Mouse (Mus musculus) small intestine, adult 2 months (tissue): ENCODE results near the gene March5. TPM values are rescaled to one million over a fixed set of nuclear protein-coding genes. Genes with fewer than 3 reads are reported as not detected.

Source experiments
- H3K27ac ChIP-seq: fragments of 200-500 bp; 2 replicates; pipeline ENCODE4 v1.5.1; 2012; ENCODE audit warnings: low read depth, low read length, control low read depth, inconsistent platforms; ENCODE audit not compliant: insufficient read depth
- H3K27me3 ChIP-seq: fragments of 200-500 bp; 2 replicates; pipeline ENCODE4 v1.6.1; 2012; ENCODE audit warnings: mild to moderate bottlenecking, moderate library complexity, low read length, inconsistent platforms; ENCODE audit not compliant: control insufficient read depth, insufficient read depth
- H3K36me3 ChIP-seq: fragments of 200-500 bp; 2 replicates; pipeline ENCODE4 v1.6.1; 2012; ENCODE audit warnings: mild to moderate bottlenecking, low read length, control low read depth, inconsistent platforms; ENCODE audit not compliant: control insufficient read depth, insufficient read depth
- H3K4me1 ChIP-seq: fragments of 200-500 bp; 2 replicates; pipeline ENCODE4 v1.6.1; 2012; ENCODE audit warnings: low read length, inconsistent platforms, mixed read lengths; ENCODE audit not compliant: control insufficient read depth, insufficient read depth, insufficient read length
- H3K4me3 ChIP-seq: fragments of 200-500 bp; 2 replicates; pipeline ENCODE4 v1.5.1; 2012; ENCODE audit warnings: low read depth, mild to moderate bottlenecking, control low read depth, inconsistent platforms, low read length, moderate library complexity
- CTCF ChIP-seq: fragments of 200-500 bp; IDR thresholded peaks from 2 replicates; pipeline ENCODE4 v1.5.1; 2012; ENCODE audit warnings: low read depth, mild to moderate bottlenecking, control low read depth, inconsistent platforms, low read length, moderate library complexity, mixed read lengths; ENCODE audit not compliant: insufficient replicate concordance, insufficient read length; ENCODE audit errors: extremely low read depth
- POLR2A ChIP-seq: fragments of 200-500 bp; IDR thresholded peaks from 2 replicates; pipeline ENCODE4 v1.6.1; 2012; ENCODE audit warnings: low read depth, mild to moderate bottlenecking, control low read depth, inconsistent platforms, low read length, moderate library complexity
- WGBS: fragments of 180-500 bp; shearing (Covaris S2); methylation state at CpG from one replicate; pipeline ENCODE4 v1.1.7; 2018; 5-methylcytosine and 5-hydroxymethylcytosine counted together
- polyA plus RNA-seq: library from polyadenylated mRNA; depleted of rRNA; stranded (reverse); fragments of >200 nt; gene quantifications from 2 replicates; pipeline ENCODE4 v1.2.3, GENCODE M21; 2012; rRNA removed

Gene March5
- 15.6 and 25.4 TPM in 2 replicates for polyA plus RNA-seq

- TF ChIP-seq POLR2A (peak; percentile 64), CTCF (no peak)
- Histone ChIP-seq H3K4me1 (peaks cover 6% of the 10 kb centered on the region; the same call in 1 of the 2 replicates), H3K27ac (peak within 1 kb of the TSS; percentile 95), H3K27me3 (no peaks in the 10 kb centered on the region), H3K36me3 (peaks cover 13% of the 10 kb centered on the region), H3K4me3 (peak within 1 kb of the TSS; percentile 68)
- under 1% methylated on average over 93 of the region's 94 CpGs for WGBS
Observed at GRCm38 (mm10) chr19:37207303-37208175, at the start of gene March5. TSS of gene March5 (plus strand) at chr19:37207543.

DNA sequence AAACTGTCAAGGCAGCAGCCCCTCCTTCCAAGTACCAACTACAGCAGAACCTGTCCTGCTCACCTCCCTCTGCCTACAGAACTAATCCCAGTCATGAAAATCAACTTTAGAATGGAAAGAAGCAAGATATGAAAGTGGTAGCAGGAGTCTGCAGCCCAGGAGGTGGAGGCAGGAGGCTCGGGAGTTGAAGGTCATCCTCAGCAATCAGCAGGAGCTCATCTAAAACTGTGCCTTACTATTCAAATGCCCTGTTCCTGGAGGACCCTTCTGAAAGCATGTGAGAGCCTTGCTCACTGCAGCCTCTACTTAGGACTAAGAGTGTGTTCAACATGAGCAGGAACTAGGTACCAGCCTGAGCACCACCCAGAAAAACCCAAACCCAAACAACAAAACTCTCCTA, 35.2 kb upstream of the March5 start:
- Histone ChIP-seq H3K4me1 (peaks cover 6% of the 10 kb centered on the region; the same call in 1 of the 2 replicates), H3K27ac (no peak overlapping the region), H3K27me3 (peaks cover 2% of the 10 kb centered on the region; the same call in 1 of the 2 replicates), H3K4me3 (no peak overlapping the region), H3K36me3 (peaks cover 2% of the 10 kb centered on the region; the same call in 1 of the 2 replicates)
- no peak for TF ChIP-seq POLR2A
- TF ChIP-seq CTCF, result no peak
- WGBS, result 44% methylated on average over 1 of the region's 1 CpGs

DNA sequence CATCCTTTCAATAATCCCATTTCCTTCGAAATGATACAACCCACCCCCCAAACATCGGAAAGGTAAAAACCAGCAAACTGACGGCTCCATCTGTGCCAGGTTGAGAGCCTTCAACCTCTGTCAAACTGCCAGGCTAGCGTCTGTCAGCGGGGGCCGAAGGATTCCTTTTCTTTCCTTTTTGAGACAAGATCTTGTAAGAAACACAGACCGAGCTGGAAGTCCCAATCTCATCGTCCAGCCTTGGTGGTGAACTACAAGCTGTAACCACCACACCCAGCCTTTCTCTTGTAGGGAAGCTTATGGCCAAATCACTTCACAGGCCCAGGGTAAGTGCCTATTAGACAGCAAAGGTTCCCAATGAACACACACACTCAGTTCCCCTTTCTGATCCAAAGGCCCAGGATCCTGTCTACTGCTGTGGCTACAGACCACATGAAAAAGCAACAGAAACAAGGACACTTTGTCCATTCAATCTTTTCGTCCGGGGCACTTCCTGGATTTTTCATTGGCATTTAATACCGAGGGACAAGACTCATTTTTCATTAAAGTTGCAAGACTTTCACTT, 34.7 kb upstream of the March5 start:
- Histone ChIP-seq H3K27ac (no peak overlapping the region), H3K36me3 (peaks cover 2% of the 10 kb centered on the region; the same call in 1 of the 2 replicates), H3K27me3 (peaks cover 2% of the 10 kb centered on the region; the same call in 1 of the 2 replicates), H3K4me1 (peaks cover 6% of the 10 kb centered on the region; the same call in 1 of the 2 replicates), H3K4me3 (no peak overlapping the region)
- 80% methylated on average over 11 of the region's 11 CpGs for WGBS
- TF ChIP-seq POLR2A (no peak), CTCF (no peak)

GRCm38 (mm10) chr19:37173331-37174115, 33.8 kb upstream of the March5 start:
- Histone ChIP-seq H3K36me3 (no peaks in the 10 kb centered on the region; the same call in 1 of the 2 replicates), H3K4me3 (peak overlapping the region; percentile 80), H3K27me3 (peaks cover 2% of the 10 kb centered on the region; the same call in 1 of the 2 replicates), H3K27ac (no peak overlapping the region), H3K4me1 (peaks cover 6% of the 10 kb centered on the region; the same call in 1 of the 2 replicates)
- WGBS, result 23% methylated on average over 20 of the region's 20 CpGs
- no peak for TF ChIP-seq POLR2A
- no peak for TF ChIP-seq CTCF

DNA sequence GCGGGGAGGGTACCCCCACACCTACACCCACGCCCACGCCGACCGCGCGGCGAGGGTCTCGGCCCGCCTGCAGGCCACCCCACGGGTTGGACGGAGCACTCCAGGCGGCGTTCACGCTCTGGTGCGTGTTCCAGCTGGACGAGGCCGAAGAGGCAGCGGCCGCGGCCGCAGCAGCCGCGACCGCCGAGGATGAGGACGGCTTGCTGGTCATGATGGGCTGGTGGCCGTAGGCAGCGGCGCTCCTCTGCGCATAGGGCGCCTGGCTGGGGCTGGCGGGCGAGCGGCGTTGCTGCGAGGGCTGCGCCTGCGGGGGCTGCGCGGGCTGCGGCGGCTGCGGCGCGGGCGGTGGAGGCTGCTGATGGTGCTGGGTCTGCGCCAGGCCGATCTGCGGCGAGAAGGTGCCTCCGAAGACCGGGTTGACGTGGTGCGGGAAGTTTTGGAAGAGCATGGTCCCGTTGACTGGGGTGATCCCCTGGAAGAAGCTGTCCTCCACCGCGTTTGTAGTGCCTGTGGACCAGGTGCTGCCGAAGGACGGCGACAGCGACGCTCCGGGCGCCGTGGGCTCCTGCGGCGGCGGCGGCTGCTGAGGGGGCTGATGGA, 33.1 kb upstream of the March5 start:
- Histone ChIP-seq H3K36me3 (no peaks in the 10 kb centered on the region; the same call in 1 of the 2 replicates), H3K4me3 (peak overlapping the region; percentile 80), H3K27ac (peak overlapping the region; percentile 91), H3K27me3 (peaks cover 2% of the 10 kb centered on the region; the same call in 1 of the 2 replicates), H3K4me1 (peaks cover 6% of the 10 kb centered on the region; the same call in 1 of the 2 replicates)
- under 1% methylated on average over 70 of the region's 70 CpGs for WGBS
- no peak for TF ChIP-seq CTCF
- TF ChIP-seq POLR2A, result no peak

- H3K27me3 ChIP-seq, result peaks cover 2% of the 10 kb centered on the region; the same call in 1 of the 2 replicates
- no peaks in the 10 kb centered on the region; the same call in 1 of the 2 replicates for H3K36me3 ChIP-seq
- peaks cover 6% of the 10 kb centered on the region; the same call in 1 of the 2 replicates for H3K4me1 ChIP-seq
- 1% methylated on average over 36 of the region's 36 CpGs for WGBS
- H3K4me3 ChIP-seq, result peak overlapping the region; percentile 80
- TF ChIP-seq POLR2A (no peak), CTCF (no peak)
- peak overlapping the region; percentile 91 for H3K27ac ChIP-seq
Observed at GRCm38 (mm10) chr19:37174716-37175435, 32.5 kb upstream of the March5 start.
